Mouse (Mus musculus) CH12.LX (cell line): Measurements from ENCODE around the gene Prdx6b. TPM values are rescaled to one million over a fixed set of nuclear protein-coding genes. Genes with fewer than 3 reads are reported as not detected.

Experiments used
- DNase-seq: peaks from one replicate; pipeline ENCODE4 v3.0.0-alpha.2; 2013; ENCODE audit errors: extremely low read depth
- H3K27ac ChIP-seq: 2 replicates; pipeline ENCODE4 v1.5.1; 2012; ENCODE audit warnings: low read depth, mild to moderate bottlenecking, control low read depth, moderate library complexity; ENCODE audit not compliant: insufficient read depth
- H3K27me3 ChIP-seq: replicated peaks from 2 replicates; pipeline ENCODE3; 2012; ENCODE audit warnings: inconsistent platforms
- H3K36me3 ChIP-seq, 2 experiments: replicated peaks in 1 of 2; 2 replicates each; pipeline versions ENCODE3 to v1.6.1; 2012; ENCODE audit warnings: inconsistent platforms in 1 of 2, low read length in 1 of 2, mild to moderate bottlenecking in 1 of 2, mixed read lengths in 1 of 2, moderate library complexity in 1 of 2; ENCODE audit not compliant: control insufficient read depth in 1 of 2, insufficient read depth in 1 of 2
- H3K4me1 ChIP-seq, 2 experiments: 2 replicates each; pipeline ENCODE4 v1.6.1; 2012; ENCODE audit warnings: inconsistent platforms in 1 of 2, moderate library complexity in 1 of 2; ENCODE audit not compliant: insufficient read depth in 2 of 2, control insufficient read depth in 1 of 2
- H3K4me2 ChIP-seq: 2 replicates; pipeline ENCODE4 v1.6.1; 2012; ENCODE audit warnings: low read depth, mild to moderate bottlenecking, control low read depth; ENCODE audit not compliant: poor library complexity, insufficient read depth, severe bottlenecking
- H3K4me3 ChIP-seq, 3 experiments: fragments of 150-350 bp in 1 of 3; sonication (generic) in 1 of 3; replicated peaks in 1 of 3; 2 replicates each; pipeline versions ENCODE3 to v1.5.1; 2011 to 2012; ENCODE audit warnings: low read depth in 2 of 3, low read length in 2 of 3, mild to moderate bottlenecking in 2 of 3, moderate library complexity in 2 of 3, control low read depth in 1 of 3, improper control_type of control experiment in 1 of 3, inconsistent platforms in 1 of 3, mixed read lengths in 1 of 3; ENCODE audit not compliant: poor library complexity in 1 of 3
- H3K79me2 ChIP-seq: replicated peaks from 2 replicates; pipeline ENCODE4 v1.6.1; 2012; ENCODE audit warnings: mild to moderate bottlenecking, moderate library complexity; ENCODE audit not compliant: control insufficient read depth, poor library complexity, insufficient read depth, severe bottlenecking; ENCODE audit errors: extremely low read depth
- H3K9ac ChIP-seq: 2 replicates; pipeline ENCODE4 v1.6.1; 2012; ENCODE audit warnings: low read depth, mild to moderate bottlenecking, control low read depth, moderate library complexity; ENCODE audit not compliant: insufficient read depth
- H3K9me3 ChIP-seq: replicated peaks from 2 replicates; pipeline ENCODE3; 2012; ENCODE audit warnings: low read length, inconsistent platforms, mixed read lengths
- E2F4 ChIP-seq: IDR thresholded peaks from 2 replicates; pipeline ENCODE4 v1.6.1; 2011; ENCODE audit warnings: low read depth, low read length, improper control_type of control experiment; ENCODE audit not compliant: insufficient replicate concordance
- ELF1 ChIP-seq: IDR thresholded peaks from 2 replicates; pipeline ENCODE4 v1.6.1; 2014; ENCODE audit warnings: low read depth, mild to moderate bottlenecking, inconsistent platforms, low read length, improper control_type of control experiment
- ETS1 ChIP-seq: conservative IDR thresholded peaks from 2 replicates; pipeline ENCODE4 v1.6.1; 2012; ENCODE audit warnings: low read depth, mild to moderate bottlenecking, inconsistent platforms, low read length, improper control_type of control experiment, moderate library complexity
- HCFC1 ChIP-seq: IDR thresholded peaks from 2 replicates; pipeline ENCODE4 v1.6.1; 2012; ENCODE audit warnings: low read depth, mild to moderate bottlenecking, inconsistent platforms, low read length, improper control_type of control experiment
- JUND ChIP-seq: conservative IDR thresholded peaks from 2 replicates; pipeline ENCODE4 v1.6.1; 2011; ENCODE audit warnings: low read depth, low read length, improper control_type of control experiment
- MAZ ChIP-seq: IDR thresholded peaks from 2 replicates; pipeline ENCODE4 v1.6.1; 2012; ENCODE audit warnings: low read depth, mild to moderate bottlenecking, inconsistent platforms, low read length, improper control_type of control experiment, moderate library complexity
- MEF2A ChIP-seq: IDR thresholded peaks from 2 replicates; pipeline ENCODE4 v1.6.1; 2014; ENCODE audit warnings: low read depth, mild to moderate bottlenecking, inconsistent platforms, low read length, improper control_type of control experiment, borderline replicate concordance
- MXI1 ChIP-seq: IDR thresholded peaks from 2 replicates; pipeline ENCODE4 v1.6.1; 2011; ENCODE audit warnings: mild to moderate bottlenecking, low read depth, low read length, improper control_type of control experiment
- MYC ChIP-seq: IDR thresholded peaks from 2 replicates; pipeline ENCODE4 v1.6.1; 2011; ENCODE audit warnings: low read depth, mild to moderate bottlenecking, improper control_type of control experiment, low read length
- NELFE ChIP-seq: IDR thresholded peaks from 2 replicates; pipeline ENCODE4 v1.6.1; 2011; ENCODE audit warnings: low read depth, low read length, improper control_type of control experiment
- NRF1 ChIP-seq: IDR thresholded peaks from 2 replicates; pipeline ENCODE4 v1.6.1; 2014; ENCODE audit warnings: low read depth, mild to moderate bottlenecking, inconsistent platforms, low read length, improper control_type of control experiment, moderate library complexity
- POLR2A ChIP-seq: IDR thresholded peaks from 2 replicates; pipeline ENCODE4 v1.6.1; 2011; ENCODE audit warnings: low read depth, mild to moderate bottlenecking, improper control_type of control experiment, low read length
- POLR2AphosphoS2 ChIP-seq: IDR thresholded peaks from 2 replicates; pipeline ENCODE4 v1.6.1; 2011; ENCODE audit warnings: low read depth, low read length, improper control_type of control experiment
- RAD21 ChIP-seq: IDR thresholded peaks from 2 replicates; pipeline ENCODE4 v1.6.1; 2011; ENCODE audit warnings: low read depth, mild to moderate bottlenecking, low read length, improper control_type of control experiment, moderate library complexity
- SIN3A ChIP-seq: IDR thresholded peaks from 2 replicates; pipeline ENCODE4 v1.6.1; 2012; ENCODE audit warnings: low read length, improper control_type of control experiment, inconsistent platforms
- TBP ChIP-seq: conservative IDR thresholded peaks from 2 replicates; pipeline ENCODE4 v1.6.1; 2011; ENCODE audit warnings: low read depth, low read length, improper control_type of control experiment
- TCF12 ChIP-seq: IDR thresholded peaks from 2 replicates; pipeline ENCODE4 v1.6.1; 2014; ENCODE audit warnings: low read depth, mild to moderate bottlenecking, inconsistent platforms, low read length, improper control_type of control experiment
- USF2 ChIP-seq: conservative IDR thresholded peaks from 2 replicates; pipeline ENCODE4 v1.6.1; 2011; ENCODE audit warnings: low read depth, low read length, improper control_type of control experiment
- ZC3H11A ChIP-seq: IDR thresholded peaks from 2 replicates; pipeline ENCODE4 v1.6.1; 2012; ENCODE audit warnings: low read depth, mild to moderate bottlenecking, inconsistent platforms, low read length, improper control_type of control experiment
- ZMIZ1 ChIP-seq: IDR thresholded peaks from 2 replicates; pipeline ENCODE4 v1.6.1; 2012; ENCODE audit warnings: low read depth, mild to moderate bottlenecking, inconsistent platforms, low read length, improper control_type of control experiment
- ZNF384 ChIP-seq: IDR thresholded peaks from 2 replicates; pipeline ENCODE4 v1.6.1; 2012; ENCODE audit warnings: low read depth, low read length, improper control_type of control experiment, inconsistent platforms
- dilution Hi-C: fragments of 300-500 bp; cut with MboI; formaldehyde crosslinking; loops from 2 replicates; pipeline ENCODE4 v1.14.3; 2020; ENCODE audit warnings: low sequenced_read_pairs; ENCODE audit not compliant: extremely low pct_unique_long_range_greater_than_20kb, extremely low pct_ligation_motif_present
- in situ Hi-C: fragments of 300-500 bp; cut with MboI; formaldehyde crosslinking; loops from 3 replicates; pipeline ENCODE4 v1.14.3; 2019; ENCODE audit warnings: low sequenced_read_pairs, low pct_ligation_motif_present, low pct_unique_long_range_greater_than_20kb, mixed read lengths
- polyA plus RNA-seq: library from polyadenylated mRNA; unstranded; fragments of >175 nt; gene quantifications from 2 replicates; pipeline ENCODE4 v1.2.1, GENCODE M21; 2012; ENCODE audit warnings: low read depth; ENCODE audit not compliant: insufficient read length
- total RNA-seq, 2 experiments: library from RNA; depleted of rRNA; stranded (reverse); fragments of 300-350 nt in 1 of 2; fragments of >200 nt in 1 of 2; gene quantifications; 2 replicates each; pipeline ENCODE4 v1.2.3; 2012 to 2014

Gene Prdx6b
- total and polyA plus RNA-seq, 3 experiments, result not detected

GRCm38 (mm10) chr2:80315242-80316161 is 23.2 kb downstream of the Prdx6b start, which contains the start of gene Dnajc10:
TSS of gene Dnajc10 (plus strand) at chr2:80315466.
- TF ChIP-seq ZMIZ1 (peak; percentile 72), ETS1 (peak; percentile 17; the same call in 1 of the 2 replicates), POLR2A (peak; percentile 92), ZC3H11A (no peak), MYC (no peak), NRF1 (peak; percentile 53; the same call in 1 of the 2 replicates), RAD21 (no peak), E2F4 (peak; percentile 8; the same call in 1 of the 2 replicates), USF2 (no peak), ELF1 (peak; percentile 75), HCFC1 (peak; percentile 78), MXI1 (peak; percentile 94), ZNF384 (no peak), NELFE (peak; percentile 85), TCF12 (0 out of 2 replicates have a peak, but pooled peaks have one; percentile 45), MEF2A (0 out of 2 replicates have a peak, but pooled peaks have one; percentile 11), TBP (peak; percentile 82; the same call in 1 of the 2 replicates), POLR2AphosphoS2 (no peak; the same call in 1 of the 2 replicates), SIN3A (peak; percentile 84; the same call in 1 of the 2 replicates)
- peak; percentile 92 for DNase-seq
- Histone ChIP-seq H3K27ac (peak within 1 kb of the TSS; percentile 69), H3K79me2 (peaks cover 13% of the 10 kb centered on the region), H3K9me3 (no peaks in the 10 kb centered on the region), H3K27me3 (no peaks in the 10 kb centered on the region), H3K36me3 (peaks cover 5 to 16% of the 10 kb centered on the region in 2 experiments), H3K4me2 (peak within 1 kb of the TSS; percentile 96), H3K9ac (peak within 1 kb of the TSS; percentile 94), H3K4me1 (peaks cover 0 to 38% of the 10 kb centered on the region in 2 experiments; a peak in 2 of 4 replicates), H3K4me3 (peak within 1 kb of the TSS; percentile 51 to 94 (median 88))
- dilution Hi-C loops (no loop called here), in situ Hi-C loops (no loop called here)

- in situ Hi-C loops, result no loop called here
- TF ChIP-seq RAD21, result no peak
- TF ChIP-seq MAZ, result no peak
- no peak for TF ChIP-seq MYC
- TF ChIP-seq ELF1, result no peak
- no peak for TF ChIP-seq JUND
- TF ChIP-seq, all 38 proteins: peak for 0
- H3K36me3 ChIP-seq, result peaks cover 34 to 75% of the 10 kb centered on the region in 2 experiments
These were observed 30.6 kb downstream of the Prdx6b start for GRCm38 (mm10) chr2:80322878-80323277.

More at GRCm38 (mm10) chr2:80322878-80323277, 30.6 kb downstream of the Prdx6b start:
- H3K27me3 ChIP-seq, result no peaks in the 10 kb centered on the region
- no peak overlapping the region for H3K9ac ChIP-seq
- H3K27ac ChIP-seq, result no peak overlapping the region
- peaks cover 0 to 39% of the 10 kb centered on the region in 2 experiments; a peak in 2 of 4 replicates for H3K4me1 ChIP-seq
- H3K4me3 ChIP-seq, result no peak overlapping the region
- H3K9me3 ChIP-seq, result no peaks in the 10 kb centered on the region
- H3K79me2 ChIP-seq, result no peaks in the 10 kb centered on the region
- no peak for DNase-seq
- dilution Hi-C loops, result no loop called here
- no peak overlapping the region for H3K4me2 ChIP-seq
